Mouse (Mus musculus) brain, embryonic 14.5 days (tissue): ENCODE measurements around the gene Mum1. TPM values are rescaled to one million over a fixed set of nuclear protein-coding genes. Genes with fewer than 3 reads are reported as not detected.
"Not testable (repeated sequence)": the region's sequence is repeated elsewhere in the genome, so short reads cannot be mapped to it uniquely, and the experiment has no call there.

Experiments used
- DNase-seq: peaks from one replicate; pipeline ENCODE4 v3.0.0-alpha.2; 2011; ENCODE audit warnings: low read depth
- CTCF ChIP-seq: fragments of 200-500 bp; IDR thresholded peaks from 2 replicates; pipeline ENCODE4 v1.5.1; 2012; ENCODE audit warnings: inconsistent platforms, mild to moderate bottlenecking, moderate library complexity, borderline replicate concordance; ENCODE audit not compliant: insufficient read depth, insufficient read length; ENCODE audit errors: extremely low read depth
- POLR2A ChIP-seq: fragments of 200-500 bp; IDR thresholded peaks from 2 replicates; pipeline ENCODE4 v1.6.1; 2012; ENCODE audit warnings: mild to moderate bottlenecking, inconsistent platforms, borderline replicate concordance; ENCODE audit not compliant: poor library complexity, insufficient read depth, insufficient read length, severe bottlenecking; ENCODE audit errors: extremely low read depth
- polyA plus RNA-seq: library from polyadenylated mRNA; depleted of rRNA; stranded (reverse); fragments of >200 nt; gene quantifications from 2 replicates; pipeline ENCODE4 v1.2.3, GENCODE M21; 2012

Gene Mum1
- polyA plus RNA-seq, 1 experiment: 59.1 TPM

DNA sequence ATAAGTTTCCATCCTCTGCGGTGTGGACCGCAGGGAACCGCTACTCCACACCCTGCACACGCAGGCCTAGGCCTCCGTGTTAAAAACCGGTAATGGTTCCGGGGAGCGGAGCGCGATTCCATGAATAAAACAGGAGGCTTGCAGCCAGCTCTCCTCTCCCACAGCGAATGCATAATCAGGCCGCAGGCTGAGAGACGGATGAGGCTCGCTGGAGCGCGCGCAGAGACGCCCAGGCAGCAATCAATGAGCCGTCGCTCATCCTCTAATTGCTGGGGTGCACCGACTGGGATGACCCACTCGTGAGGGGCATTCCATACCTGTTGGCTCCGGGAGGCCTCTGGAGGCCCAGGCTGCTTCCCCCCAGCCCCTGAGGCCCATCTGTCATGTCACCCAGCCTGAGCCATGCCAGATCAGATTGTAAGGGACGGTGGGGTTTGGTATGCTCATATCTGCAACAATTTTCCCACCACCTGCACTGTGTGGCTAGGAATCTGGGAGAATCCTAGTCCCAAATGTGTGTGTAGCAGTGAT lies 17.3 kb upstream of the Mum1 start:
- DNase-seq: peak; percentile 86
- no peak for TF ChIP-seq CTCF
- TF ChIP-seq POLR2A: no peak

GRCm38 (mm10) chr10:80211547-80212103 lies 14.6 kb upstream of the Mum1 start:
- not testable (repeated sequence) for DNase-seq

- no peak for TF ChIP-seq POLR2A
- no peak for TF ChIP-seq CTCF
- no peak for DNase-seq
These were observed 11.0 kb upstream of the Mum1 start for GRCm38 (mm10) chr10:80215048-80215772.

DNA sequence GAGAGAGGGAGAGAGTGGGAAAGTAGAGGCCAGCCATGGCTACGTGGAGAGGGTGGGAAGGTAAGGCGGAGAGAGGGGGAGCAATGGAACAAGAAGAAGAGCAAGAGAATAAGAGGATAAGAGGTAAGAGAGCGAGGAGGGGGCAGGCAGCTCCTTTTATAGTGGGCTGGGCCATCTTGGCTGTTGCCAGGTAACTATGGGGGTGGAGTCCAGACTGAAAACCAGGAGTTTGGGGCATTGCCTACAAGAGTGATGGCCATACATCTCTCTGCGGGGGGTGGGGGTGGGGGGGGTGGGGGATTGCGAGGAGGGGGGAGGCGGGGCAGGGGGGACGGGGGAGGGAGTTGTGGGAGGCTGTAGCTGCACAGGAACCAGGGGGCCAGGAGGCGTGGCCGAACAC lies 5.6 kb upstream of the Mum1 start:
- no peak for DNase-seq
- TF ChIP-seq CTCF (no peak), POLR2A (no peak)

DNA sequence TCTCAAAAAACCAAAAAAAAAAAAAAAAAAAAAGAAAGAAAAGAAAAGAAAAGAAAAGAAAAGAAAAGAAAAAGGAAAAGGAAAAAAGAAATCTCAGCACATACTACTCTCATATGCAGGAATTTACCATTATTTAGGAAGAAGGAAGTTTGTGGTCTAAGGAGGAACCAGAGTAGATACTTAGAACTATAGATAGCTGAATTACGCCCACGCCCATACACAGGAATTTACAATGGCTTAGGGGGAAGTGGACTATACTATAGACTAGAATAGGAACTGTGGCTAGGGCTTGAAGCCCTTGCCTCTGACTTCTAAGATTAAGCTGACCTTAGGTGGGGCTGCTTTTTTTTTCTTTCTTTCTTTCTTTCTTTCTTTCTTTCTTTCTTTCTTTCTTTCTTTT lies 3.1 kb upstream of the Mum1 start:
- DNase-seq: not testable (repeated sequence)

DNA sequence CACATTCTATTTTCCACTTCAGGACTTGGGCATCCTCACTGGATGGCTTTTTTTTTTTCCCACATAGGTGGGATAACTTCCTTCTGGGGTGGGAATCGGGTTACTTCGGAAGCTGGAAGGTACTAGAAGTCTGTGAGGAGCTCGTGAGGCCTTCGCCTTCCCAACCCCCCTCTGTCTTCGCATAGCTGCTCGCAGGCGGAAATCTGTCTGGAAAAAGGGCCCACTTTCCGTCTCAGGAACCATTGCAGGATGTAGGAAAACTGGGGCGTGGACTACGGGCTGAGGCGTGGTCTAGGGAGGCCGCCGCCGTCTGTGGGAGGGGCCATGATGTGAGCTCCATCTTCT lies 191 bp upstream of the Mum1 start:
- no peak for DNase-seq
- TF ChIP-seq POLR2A (no peak), CTCF (no peak)

GRCm38 (mm10) chr10:80227166-80227539 lies 919 bp downstream of the Mum1 start:
- no peak for DNase-seq
- no peak for TF ChIP-seq CTCF
- TF ChIP-seq POLR2A: no peak

- DNase-seq: peak; percentile 63
- TF ChIP-seq CTCF (no peak), POLR2A (no peak)
These were observed 1.9 kb downstream of the Mum1 start for GRCm38 (mm10) chr10:80227877-80228775.

GRCm38 (mm10) chr10:80236145-80236825 lies 10.1 kb downstream of the Mum1 start:
- DNase-seq: no peak
- TF ChIP-seq POLR2A (no peak), CTCF (no peak)

DNA sequence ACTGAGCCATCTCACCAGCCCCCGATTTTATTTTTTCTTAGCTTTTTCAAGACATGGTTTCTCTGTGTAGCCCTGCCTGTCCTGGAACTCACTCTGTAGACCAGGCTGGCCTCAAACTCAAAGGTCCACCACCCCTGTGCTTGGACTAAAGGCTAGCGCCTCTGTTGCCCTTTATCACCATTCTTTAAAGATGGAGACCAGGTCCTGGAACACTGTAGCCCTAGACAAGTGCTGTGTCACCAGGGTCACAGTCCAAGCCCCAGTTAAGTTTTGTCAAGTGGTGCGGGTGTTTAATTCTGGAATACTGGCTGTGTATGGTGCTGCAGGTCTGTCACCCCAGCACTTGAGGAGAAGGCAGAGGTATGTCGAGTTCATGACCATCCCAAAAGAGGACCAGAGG lies 10.8 kb downstream of the Mum1 start:
- DNase-seq: no peak
- TF ChIP-seq CTCF (no peak), POLR2A (no peak)

DNA sequence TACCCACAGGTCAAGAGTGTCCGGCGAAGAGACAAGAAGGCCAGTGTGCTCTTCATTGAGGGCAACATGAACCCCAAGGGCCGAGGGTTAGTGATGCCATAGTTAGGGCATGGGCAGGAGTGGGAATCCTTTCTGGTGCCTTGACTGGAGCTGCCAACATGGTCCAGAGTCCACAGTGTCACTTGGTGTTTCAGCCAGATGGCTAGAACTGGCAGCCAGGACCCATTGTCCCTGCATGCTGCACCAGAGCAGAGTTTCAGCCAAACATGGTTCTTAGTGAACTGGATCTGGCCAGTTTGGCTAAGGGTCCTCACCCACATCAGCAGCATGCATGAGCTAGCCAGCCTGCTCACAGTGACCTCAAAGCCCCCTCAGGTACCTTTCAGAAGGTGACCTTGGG lies 12.1 kb downstream of the Mum1 start:
- no peak for DNase-seq
- TF ChIP-seq CTCF (no peak), POLR2A (no peak)

- TF ChIP-seq CTCF (no peak), POLR2A (no peak)
- DNase-seq: no peak
These were observed 13.6 kb downstream of the Mum1 start for GRCm38 (mm10) chr10:80239791-80240190.

GRCm38 (mm10) chr10:80242088-80242487 lies 15.9 kb downstream of the Mum1 start:
- peak; percentile 76 for DNase-seq
- TF ChIP-seq POLR2A (no peak), CTCF (no peak)
